Mouse (Mus musculus) forebrain, embryonic 10.5 days (tissue): ENCODE results near the gene Fbxo22. TPM values are rescaled to one million over a fixed set of nuclear protein-coding genes. Genes with fewer than 3 reads are reported as not detected.

Source experiments
- DNase-seq: peaks from one replicate; pipeline ENCODE4 v3.0.0-alpha.2; 2017; ENCODE audit warnings: low spot score; ENCODE audit errors: extremely low spot score
- H3K27ac ChIP-seq: fragments of 300-500 bp; sonication (generic); 2 replicates; pipeline ENCODE4 v1.5.1; 2016; ENCODE audit warnings: mild to moderate bottlenecking
- H3K27me3 ChIP-seq: fragments of 300-500 bp; sonication (generic); 2 replicates; pipeline ENCODE4 v1.6.1; 2016; ENCODE audit warnings: mild to moderate bottlenecking; ENCODE audit not compliant: poor library complexity, severe bottlenecking
- H3K36me3 ChIP-seq: fragments of 300-500 bp; sonication (generic); replicated peaks from 2 replicates; pipeline ENCODE4 v1.6.1; 2016; ENCODE audit warnings: mild to moderate bottlenecking, moderate library complexity
- H3K4me1 ChIP-seq: fragments of 300-500 bp; sonication (generic); 2 replicates; pipeline ENCODE4 v1.6.1; 2016
- H3K4me3 ChIP-seq: fragments of 300-500 bp; sonication (generic); 2 replicates; pipeline ENCODE4 v1.5.1; 2016; ENCODE audit warnings: mild to moderate bottlenecking, moderate library complexity
- H3K9me3 ChIP-seq: fragments of 300-500 bp; sonication (generic); 2 replicates; pipeline ENCODE4 v1.6.1; 2016; ENCODE audit warnings: mild to moderate bottlenecking, moderate library complexity
- WGBS: fragments of 180-500 bp; shearing (Covaris S2); methylation state at CpG from one replicate; pipeline ENCODE4 v1.1.7; 2016; 5-methylcytosine and 5-hydroxymethylcytosine counted together
- polyA plus RNA-seq: library from polyadenylated mRNA; unstranded; fragments of >200 nt; fragmentation: Nextera tagmentation; extraction: Ambion mirVana; gene quantifications from 2 replicates; pipeline ENCODE4 v1.2.1, GENCODE M21; 2016

Gene Fbxo22
- polyA plus RNA-seq, 1 experiment from 2014 or later, result 83.0 TPM

GRCm38 (mm10) chr9:55264356-55265302 lies 55.9 kb downstream of the Fbxo22 start:
- Histone ChIP-seq H3K9me3 (no peaks in the 10 kb centered on the region), H3K4me3 (no peak overlapping the region), H3K4me1 (no peaks in the 10 kb centered on the region), H3K36me3 (no peaks in the 10 kb centered on the region), H3K27ac (no peak overlapping the region), H3K27me3 (no peaks in the 10 kb centered on the region)
- WGBS, result 88% methylated on average over 8 of the region's 8 CpGs
- DNase-seq, result no peak

- H3K27me3 ChIP-seq, result no peaks in the 10 kb centered on the region
- DNase-seq, result no peak
- H3K36me3 ChIP-seq, result no peaks in the 10 kb centered on the region
- no peak overlapping the region for H3K4me3 ChIP-seq
- no peaks in the 10 kb centered on the region for H3K9me3 ChIP-seq
- WGBS, result 60% methylated on average over 5 of the region's 5 CpGs
- no peak overlapping the region for H3K27ac ChIP-seq
- H3K4me1 ChIP-seq, result 0 out of 2 replicates have a peak, but pooled peaks cover 8% of the 10 kb centered on the region
These were observed 63.3 kb downstream of the Fbxo22 start for GRCm38 (mm10) chr9:55271960-55272560.

DNA sequence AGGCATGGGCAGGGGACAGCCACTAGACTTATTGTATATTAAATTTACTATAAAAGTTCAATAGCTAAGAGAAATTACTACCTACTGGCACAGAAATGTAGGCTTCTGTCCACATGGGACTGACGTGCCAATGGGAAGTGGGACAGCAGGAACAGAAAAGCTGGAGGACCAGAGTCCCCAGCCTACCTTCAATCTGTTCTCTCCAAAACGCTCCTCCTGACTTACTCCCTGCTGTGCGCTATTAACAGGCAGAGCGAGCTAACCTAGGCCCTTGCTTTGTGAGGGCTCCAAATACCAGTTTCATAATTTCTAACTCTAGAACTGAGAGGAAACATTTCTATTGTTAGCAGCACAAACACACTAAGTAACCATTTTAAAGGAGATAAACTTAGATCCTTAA lies 65.2 kb downstream of the Fbxo22 start:
- H3K36me3 ChIP-seq, result no peaks in the 10 kb centered on the region
- H3K27me3 ChIP-seq, result no peaks in the 10 kb centered on the region
- H3K4me1 ChIP-seq, result 0 out of 2 replicates have a peak, but pooled peaks cover 8% of the 10 kb centered on the region

More for the DNA sequence above, 65.2 kb downstream of the Fbxo22 start:
- Histone ChIP-seq H3K27ac (no peak overlapping the region), H3K4me3 (no peak overlapping the region), H3K9me3 (no peaks in the 10 kb centered on the region)
- WGBS, result 51% methylated on average over 4 of the region's 4 CpGs
- DNase-seq, result no peak

Other genes with a start within 250 kb of the Fbxo22 start
- gene Chrna5, start 228.0 kb upstream of the Fbxo22 start, polyA plus RNA-seq, result 0.42 TPM in 2 replicates
- gene Chrna3, start 182.4 kb upstream of the Fbxo22 start, polyA plus RNA-seq, result 4.9 and 5.4 TPM in 2 replicates
- gene Chrnb4, start 160.1 kb upstream of the Fbxo22 start, polyA plus RNA-seq, result 1.6 and 1.8 TPM in 2 replicates
- 35.4 and 37.0 TPM in 2 replicates for gene Ube2q2, start 60.1 kb upstream of the Fbxo22 start, polyA plus RNA-seq
- 0.73 and 1.1 TPM in 2 replicates for gene Nrg4, start 117.9 kb downstream of the Fbxo22 start, polyA plus RNA-seq
- 0.21 and 0.72 TPM in 2 replicates for gene Tmem266, start 118.0 kb downstream of the Fbxo22 start, polyA plus RNA-seq